ENCODE assay signal across 20 mouse cellular contexts in genomic region chr14:21585491-21586251, GRCm38 (mm10).
A peak's percentile ranks its signal among the peaks of the same experiment; 100 is the strongest.
DNase-seq lines count a peak whose midpoint lies in the region; ATAC-seq and TF ChIP-seq lines count a peak whose summit lies in the region.
"Had no signal": no experiment of that assay in that cellular context is flagged by ENCODE, and none has a peak within 500 bp of the region (broad histone marks: within the 10 kb centered on the region; RNA-seq: fewer than 3 reads in every experiment).

No protein-coding gene starts in this region.

- no peak for ATAC-seq in heart, embryonic 14.5 days (ENCODE audit: insufficient number of reproducible peaks, insufficient read depth, low FRiP score, low read depth)
- peak; percentile 71 for ATAC-seq in lung, postnatal 0 days
- ATAC-seq in intestine, embryonic 15.5 days, result peak; percentile 64
- peak; percentile 75 for ATAC-seq in stomach, embryonic 15.5 days (ENCODE audit: insufficient read depth, low FRiP score, low read depth)
- ATAC-seq: CD4-positive, CD25-positive, alpha-beta regulatory T cell, adult 4 months; forebrain, postnatal 0 days; inflammation-experienced regulatory T-cells, adult 6 months; midbrain, embryonic 16.5 days had no signal

- H3K4me2 ChIP-seq in heart, embryonic 14.5 days (ENCODE audit: low read length), result no peak overlapping the region
- no peak overlapping the region for H3K4me2 ChIP-seq in lung, postnatal 0 days (replicated peaks; ENCODE audit: low read depth, low read length)
- no peak overlapping the region for H3K4me2 ChIP-seq in intestine, embryonic 15.5 days (replicated peaks)
- H3K4me2 ChIP-seq in stomach, embryonic 15.5 days, result peak overlapping the region; percentile 29
- H3K4me2 ChIP-seq: embryonic facial prominence, embryonic 12.5 days had no signal

- no peak overlapping the region for H3K4me3 ChIP-seq in heart, embryonic 14.5 days (ENCODE audit: control insufficient read depth in 1 of 2, insufficient read depth in 1 of 2, low read depth in 1 of 2, low read length in 2 of 2)
- no peak overlapping the region for H3K4me3 ChIP-seq in heart, adult 2 months
- no peak overlapping the region for H3K4me3 ChIP-seq in lung, postnatal 0 days (ENCODE audit: low read depth, low read length)
- H3K4me3 ChIP-seq in intestine, embryonic 15.5 days (replicated peaks), result no peak overlapping the region
- H3K4me3 ChIP-seq in stomach, embryonic 15.5 days (replicated peaks), result no peak overlapping the region
- H3K4me3 ChIP-seq: embryonic facial prominence, embryonic 12.5 days had no signal

- WGBS in heart, embryonic 14.5 days, result 47% methylated on average over 8 of the region's 8 CpGs
- WGBS in heart, adult 2 months, result 48% methylated on average over 8 of the region's 8 CpGs
- WGBS in lung, postnatal 0 days, result 27% methylated on average over 8 of the region's 8 CpGs
- WGBS in intestine, embryonic 15.5 days, result 25% methylated on average over 8 of the region's 8 CpGs
- 26% methylated on average over 8 of the region's 8 CpGs for WGBS in stomach, embryonic 15.5 days

- no peaks in the 10 kb centered on the region for H3K36me3 ChIP-seq in heart, embryonic 14.5 days (ENCODE audit: control insufficient read depth, insufficient read depth, low read length)
- peaks cover 21% of the 10 kb centered on the region for H3K36me3 ChIP-seq in heart, adult 2 months (ENCODE audit: control insufficient read depth, insufficient read depth, low read length)
- no peaks in the 10 kb centered on the region for H3K36me3 ChIP-seq in lung, postnatal 0 days (ENCODE audit: insufficient read depth, low read length)
- H3K36me3 ChIP-seq in intestine, embryonic 15.5 days, result no peaks in the 10 kb centered on the region
- no peaks in the 10 kb centered on the region for H3K36me3 ChIP-seq in stomach, embryonic 15.5 days
- H3K36me3 ChIP-seq: embryonic facial prominence, embryonic 12.5 days had no signal

- no peak for TF ChIP-seq EP300 in heart, adult 2 months (IDR thresholded peaks at IDR 0.05; ENCODE audit: insufficient read depth, low read depth, low read length)
- TF ChIP-seq EP300 in lung, postnatal 0 days (IDR thresholded peaks at IDR 0.05), result no peak

- H3K79me2 ChIP-seq in heart, adult 2 months (replicated peaks; ENCODE audit: control insufficient read depth, insufficient read depth, low read length), result peaks cover 4% of the 10 kb centered on the region

- H3K4me1 ChIP-seq in heart, embryonic 14.5 days (ENCODE audit: control insufficient read depth in 2 of 2, insufficient read depth in 2 of 2, low read length in 2 of 2), result peaks cover 16 to 75% of the 10 kb centered on the region in 2 experiments
- H3K4me1 ChIP-seq in heart, adult 2 months (ENCODE audit: control insufficient read depth, insufficient read depth, low read length), result peaks cover 19% of the 10 kb centered on the region
- peaks cover 28% of the 10 kb centered on the region for H3K4me1 ChIP-seq in lung, postnatal 0 days (ENCODE audit: insufficient read depth, low read depth, low read length)
- H3K4me1 ChIP-seq in intestine, embryonic 15.5 days (replicated peaks), result peaks cover 30% of the 10 kb centered on the region
- peaks cover 26% of the 10 kb centered on the region for H3K4me1 ChIP-seq in stomach, embryonic 15.5 days

- no peaks in the 10 kb centered on the region for H3K27me3 ChIP-seq in heart, embryonic 14.5 days (ENCODE audit: control insufficient read depth, insufficient read depth, low read length)
- no peaks in the 10 kb centered on the region for H3K27me3 ChIP-seq in heart, adult 2 months (ENCODE audit: control insufficient read depth, insufficient read depth, low read length)
- H3K27me3 ChIP-seq in lung, postnatal 0 days (replicated peaks; ENCODE audit: insufficient read depth, low read length), result no peaks in the 10 kb centered on the region
- no peaks in the 10 kb centered on the region for H3K27me3 ChIP-seq in intestine, embryonic 15.5 days (replicated peaks)
- no peaks in the 10 kb centered on the region for H3K27me3 ChIP-seq in stomach, embryonic 15.5 days (replicated peaks)
- H3K27me3 ChIP-seq: embryonic facial prominence, embryonic 12.5 days had no signal

- no peak for TF ChIP-seq CTCF in heart, adult 2 months (IDR thresholded peaks at IDR 0.05)
- TF ChIP-seq CTCF in lung, postnatal 0 days (IDR thresholded peaks at IDR 0.05), result peak; percentile 26; the same call in 1 of the 2 replicates

- H3K9ac ChIP-seq in heart, embryonic 14.5 days (ENCODE audit: low read length), result peak overlapping the region; percentile 3; the same call in 1 of the 2 replicates
- no peak overlapping the region for H3K9ac ChIP-seq in heart, adult 2 months (ENCODE audit: low read depth, low read length)
- H3K9ac ChIP-seq in lung, postnatal 0 days (replicated peaks; ENCODE audit: low read depth), result no peak overlapping the region
- H3K9ac ChIP-seq in intestine, embryonic 15.5 days, result no peak overlapping the region
- H3K9ac ChIP-seq in stomach, embryonic 15.5 days, result no peak overlapping the region
- H3K9ac ChIP-seq: embryonic facial prominence, embryonic 12.5 days; forebrain, postnatal 0 days; liver, embryonic 14.5 days had no signal

- intact Hi-C loops in heart, adult 2 months (cut with DNase I), result no loop called here

- no peaks in the 10 kb centered on the region for H3K9me3 ChIP-seq in heart, embryonic 14.5 days (ENCODE audit: control insufficient read depth, low read length)
- no peaks in the 10 kb centered on the region for H3K9me3 ChIP-seq in lung, postnatal 0 days (ENCODE audit: low read length)
- H3K9me3 ChIP-seq in intestine, embryonic 15.5 days, result no peaks in the 10 kb centered on the region
- no peaks in the 10 kb centered on the region for H3K9me3 ChIP-seq in stomach, embryonic 15.5 days
- H3K9me3 ChIP-seq: embryonic facial prominence, embryonic 12.5 days had no signal

- H3K27ac ChIP-seq in heart, embryonic 14.5 days (replicated peaks in 1 of 2; ENCODE audit: control insufficient read depth in 1 of 2, insufficient read depth in 1 of 2, low read depth in 2 of 2, low read length in 2 of 2), result no peak overlapping the region
- H3K27ac ChIP-seq in heart, adult 2 months, result no peak overlapping the region
- no peak overlapping the region for H3K27ac ChIP-seq in lung, postnatal 0 days (ENCODE audit: low read length)
- H3K27ac ChIP-seq in intestine, embryonic 15.5 days, result no peak overlapping the region
- peak overlapping the region; percentile 55 for H3K27ac ChIP-seq in stomach, embryonic 15.5 days
- H3K27ac ChIP-seq: embryonic facial prominence, embryonic 12.5 days; liver, embryonic 14.5 days had no signal

- no peak for DNase-seq in heart, adult 2 months
- no peak for DNase-seq in lung, postnatal 0 days (ENCODE audit: low spot score)
- DNase-seq in lung, postnatal 4 days, result no peak
- no peak for DNase-seq in right cerebral cortex, postnatal 36 days (ENCODE audit: low spot score in 2 of 2)
- no peak for DNase-seq in embryo, embryonic 10 days (ENCODE audit: low spot score)
- DNase-seq: adrenal gland, postnatal 25 days; cerebellum, postnatal 36 days; forebrain, postnatal 0 days; gastrocnemius, postnatal 10 days; kidney, postnatal 25 days; layer of hippocampus, adult 9-11 months; thymus, postnatal 4 days had no signal

- TF ChIP-seq POLR2A in heart, adult 2 months (IDR thresholded peaks at IDR 0.05; ENCODE audit: insufficient read depth, low read depth, low read length), result no peak
